Mouse (Mus musculus): Measurements from ENCODE around the gene Tfap2b. TPM values are rescaled to one million over a fixed set of nuclear protein-coding genes. Genes with fewer than 3 reads are reported as not detected.

Tfap2b gene
- total RNA-seq, 2 experiments from 2014 or later: 0.94 to 2.2 TPM

- intact Hi-C loops (cut with DNase I): no loop called here
Observed at GRCm38 (mm10) chr1:19230926-19231573, 22.3 kb downstream of the Tfap2b start.

GRCm38 (mm10) chr1:19231574-19232080, 22.9 kb downstream of the Tfap2b start:
- no peak for DNase-seq (ENCODE audit: low spot score in 2 of 2)
- intact Hi-C loops (cut with DNase I): no loop called here

More at GRCm38 (mm10) chr1:19230926-19231573, 22.3 kb downstream of the Tfap2b start:
- DNase-seq (ENCODE audit: low spot score in 2 of 2): no peak

DNA sequence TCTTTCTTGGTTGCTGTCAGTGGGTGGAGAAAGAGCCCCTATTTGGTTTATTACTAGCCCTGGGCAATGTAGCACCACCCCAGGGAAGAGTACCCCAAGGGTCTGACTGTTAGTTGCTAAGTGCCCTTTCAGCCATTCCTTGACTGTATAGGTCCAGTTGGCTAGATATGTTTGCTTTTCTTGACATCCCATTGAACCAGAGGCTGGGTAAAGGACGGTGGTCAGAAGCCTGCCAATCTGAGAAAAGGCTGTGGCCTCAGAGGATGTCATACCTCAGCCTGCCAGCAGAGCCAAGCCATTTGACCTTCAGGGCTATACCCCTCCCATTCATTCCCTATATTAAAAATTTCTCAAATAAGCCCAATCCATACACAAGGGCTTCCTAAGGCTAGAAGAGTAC, 24.0 kb downstream of the Tfap2b start:
- intact Hi-C loops (cut with DNase I): no loop called here

GRCm38 (mm10) chr1:19233857-19234256, 25.1 kb downstream of the Tfap2b start:
- no peak for DNase-seq (ENCODE audit: low spot score in 2 of 2)
- intact Hi-C loops (cut with DNase I): no loop called here

More for the DNA sequence above, 24.0 kb downstream of the Tfap2b start:
- DNase-seq (ENCODE audit: low spot score in 2 of 2): no peak

DNA sequence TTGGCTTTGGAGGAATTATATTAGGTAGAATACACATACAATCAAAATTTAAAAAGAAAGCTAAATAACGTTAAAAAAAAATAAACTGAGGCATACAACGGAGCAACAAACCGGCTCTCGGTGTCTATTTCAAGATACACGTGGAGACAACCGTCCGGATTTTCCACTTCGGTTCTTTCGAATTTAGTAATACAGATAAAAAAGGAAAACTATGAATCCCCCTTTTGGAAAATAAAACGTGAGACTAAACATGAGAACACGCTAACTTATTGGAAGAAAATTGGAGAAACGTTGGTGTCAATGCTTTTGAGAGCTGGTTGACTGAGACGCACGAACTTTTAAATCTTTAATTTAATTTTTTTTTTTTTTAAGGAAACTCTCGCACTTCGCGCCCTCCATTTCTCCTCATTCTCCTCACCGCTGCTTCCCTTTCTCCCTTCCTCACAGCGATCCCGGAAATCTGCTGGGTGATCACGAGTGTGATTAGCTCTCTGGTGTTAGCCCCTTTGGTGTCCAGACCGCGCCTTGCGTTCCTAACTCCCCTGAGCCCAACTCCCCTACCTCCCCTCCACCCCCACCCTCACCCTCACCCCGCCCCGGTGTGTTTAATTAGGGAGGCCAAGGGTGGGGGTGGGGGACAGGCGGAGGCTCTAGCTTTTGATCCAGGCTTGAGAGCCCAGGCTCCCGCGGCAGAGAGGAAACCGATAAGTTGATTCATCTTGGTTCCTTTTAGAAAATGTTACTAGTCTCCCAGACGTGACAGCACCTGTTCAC, 25.9 kb downstream of the Tfap2b start:
- DNase-seq (ENCODE audit: low spot score in 2 of 2): no peak
- intact Hi-C loops (cut with DNase I): loop anchor here (5.0 kb wide), 1 partner anchor 132 kb away; the partner anchor contains the start of gene Tfap2d

DNA sequence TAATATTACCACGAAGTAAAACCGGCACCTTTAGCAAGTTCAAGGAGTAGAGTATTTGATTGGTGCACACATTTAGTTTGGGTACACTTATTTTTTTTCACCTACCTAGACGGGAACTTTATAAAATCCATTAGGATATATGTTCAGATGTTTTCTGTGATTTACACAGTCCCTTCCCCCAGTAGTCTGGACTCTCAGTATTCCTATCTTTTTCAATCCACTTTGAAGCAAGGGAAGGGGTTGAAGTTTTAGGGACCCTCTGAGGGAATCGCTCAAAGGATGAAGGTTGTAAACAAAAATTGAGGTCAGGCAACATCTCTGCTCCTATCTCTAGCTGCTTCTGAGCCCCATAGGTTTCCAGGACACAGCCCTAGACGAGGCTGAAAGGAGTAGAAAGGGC, 27.3 kb downstream of the Tfap2b start:
- intact Hi-C loops (cut with DNase I): loop anchor here (5.0 kb wide), 1 partner anchor 134 kb away; the partner anchor contains the start of gene Tfap2d
- DNase-seq (ENCODE audit: low spot score in 2 of 2): no peak

DNA sequence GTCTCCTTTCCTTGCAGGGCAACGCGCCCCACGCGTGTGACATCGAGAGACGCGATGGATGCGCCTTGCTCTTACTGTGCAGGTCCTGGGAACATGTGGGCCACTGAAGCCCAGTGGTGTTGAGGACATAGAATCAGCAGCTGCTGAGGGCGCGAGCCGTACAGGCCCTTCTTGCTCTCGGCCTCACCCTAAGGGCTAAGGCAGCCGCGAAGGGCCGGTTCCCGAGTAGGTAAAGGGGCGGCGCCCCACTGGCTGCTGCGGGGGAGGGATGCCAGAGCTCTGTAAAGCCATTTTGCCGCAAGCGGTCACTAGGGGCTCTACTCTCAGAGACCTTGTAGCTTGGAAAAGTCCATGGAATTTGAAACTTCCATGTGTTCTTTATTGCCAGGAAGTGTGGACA, 27.9 kb downstream of the Tfap2b start:
- DNase-seq (ENCODE audit: low spot score in 2 of 2): no peak
- intact Hi-C loops (cut with DNase I): loop anchor here (5.0 kb wide), 1 partner anchor 134 kb away; the partner anchor contains the start of gene Tfap2d

- intact Hi-C loops (cut with DNase I): loop anchor here (5.0 kb wide), 1 partner anchor 135 kb away; the partner anchor contains the start of gene Tfap2d
- no peak for DNase-seq (ENCODE audit: low spot score in 2 of 2)
Observed at GRCm38 (mm10) chr1:19237061-19237460, 28.3 kb downstream of the Tfap2b start.

- DNase-seq (ENCODE audit: low spot score in 2 of 2): no peak
- intact Hi-C loops (cut with DNase I): loop anchor here (5.0 kb wide), 1 partner anchor 136 kb away; the partner anchor contains the start of gene Tfap2d
Observed at GRCm38 (mm10) chr1:19237721-19238410, 29.2 kb downstream of the Tfap2b start.

DNA sequence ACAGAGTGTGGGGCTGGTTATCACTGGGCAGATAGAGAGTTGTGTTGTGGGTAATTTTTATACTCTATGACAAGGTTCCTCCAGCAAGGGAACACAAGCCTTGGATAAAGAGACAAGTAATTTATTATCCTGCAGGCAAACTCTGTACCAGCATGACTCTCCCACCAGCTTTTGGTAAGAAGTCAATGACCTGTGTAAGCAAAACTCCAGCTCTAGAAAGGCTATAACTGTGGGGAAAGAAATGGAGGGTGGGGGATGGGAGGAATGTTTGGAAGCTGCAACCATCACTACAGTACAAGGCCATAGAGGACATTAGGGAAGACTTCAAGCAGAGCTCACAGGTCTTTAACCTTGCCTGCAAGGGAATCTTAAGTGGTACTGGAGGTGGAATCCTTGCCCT, 31.3 kb downstream of the Tfap2b start:
- DNase-seq (ENCODE audit: low spot score in 2 of 2): no peak
- intact Hi-C loops (cut with DNase I): no loop called here

- no peak for DNase-seq (ENCODE audit: low spot score in 2 of 2)
- intact Hi-C loops (cut with DNase I): no loop called here
Observed at GRCm38 (mm10) chr1:19241316-19241715, 32.6 kb downstream of the Tfap2b start.

DNA sequence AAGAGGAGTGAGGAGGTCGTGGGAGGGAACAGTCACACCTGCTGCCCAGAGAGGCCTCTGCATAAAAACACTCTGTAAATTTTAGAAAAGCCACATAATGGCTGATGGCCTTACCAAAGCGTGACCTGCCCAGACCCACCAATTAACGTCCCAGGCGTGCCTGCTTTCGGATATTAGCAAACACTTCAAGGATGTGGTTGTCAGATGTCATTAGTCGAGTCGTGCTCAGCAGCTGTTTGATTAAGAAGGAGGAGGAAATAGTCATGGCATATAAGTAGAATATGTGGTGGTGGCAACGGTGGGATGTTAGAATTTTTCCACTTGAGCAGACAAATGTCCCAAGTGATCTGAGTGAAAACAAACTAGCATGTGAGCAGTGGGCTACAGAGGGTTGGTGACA, 33.3 kb downstream of the Tfap2b start:
- intact Hi-C loops (cut with DNase I): no loop called here
- no peak for DNase-seq (ENCODE audit: low spot score in 2 of 2)

DNA sequence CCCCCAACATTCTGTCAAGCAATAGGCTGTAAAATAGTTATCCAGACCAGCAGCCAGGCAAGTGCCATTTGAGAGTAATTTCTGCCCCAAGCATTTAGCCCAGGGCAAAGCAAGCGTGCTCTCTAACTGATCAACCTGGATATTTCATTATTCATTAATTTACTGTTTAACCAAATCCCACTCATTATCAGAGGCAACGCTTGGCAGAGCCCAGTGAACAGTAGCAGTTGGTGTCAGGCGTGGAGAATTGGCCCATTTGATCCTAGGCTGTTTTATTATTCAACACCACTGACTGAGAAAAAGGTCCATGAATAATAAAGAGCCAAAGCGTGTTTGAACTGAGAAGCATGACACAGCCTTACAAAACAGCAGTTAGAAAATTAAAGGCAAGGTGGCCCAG, 36.3 kb downstream of the Tfap2b start:
- intact Hi-C loops (cut with DNase I): no loop called here
- no peak for DNase-seq (ENCODE audit: low spot score in 2 of 2)

GRCm38 (mm10) chr1:19251286-19251685, 42.6 kb downstream of the Tfap2b start:
- intact Hi-C loops (cut with DNase I): no loop called here
- DNase-seq (ENCODE audit: low spot score in 2 of 2): no peak

GRCm38 (mm10) chr1:19269596-19269995, 60.9 kb downstream of the Tfap2b start:
- DNase-seq (ENCODE audit: low spot score in 2 of 2): no peak
- intact Hi-C loops (cut with DNase I): no loop called here

Other genes with a start within 250 kb of the Tfap2b start
- 1 to 10 TPM; 3.1 to 3.5 TPM for gene Tfap2d, start 105.9 kb upstream of the Tfap2b start, total RNA-seq (2021)

All from left cerebral cortex, postnatal 36 days (tissue).